In the genomic region with DNA sequence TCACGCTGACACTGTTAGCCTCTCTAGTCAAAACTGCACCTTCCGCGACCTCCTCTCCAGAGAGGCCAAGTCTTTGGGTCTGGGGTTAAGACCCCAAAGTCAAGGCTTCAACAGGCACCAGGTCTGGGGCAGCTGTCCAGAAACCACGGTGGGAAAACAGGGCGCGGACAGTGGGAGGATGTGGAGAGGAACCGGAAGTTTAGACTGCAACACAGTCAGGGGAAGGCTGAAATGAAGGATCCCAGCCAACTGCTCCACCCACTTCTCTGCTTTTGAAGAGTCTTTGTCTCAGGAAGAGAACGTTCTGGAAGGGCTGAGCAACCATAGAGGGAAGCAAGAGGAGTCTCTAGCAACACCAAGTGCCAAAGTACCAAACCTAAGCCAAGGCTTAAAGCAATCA, we compare ENCODE assay signal across 20 mouse cellular contexts. TPM values are rescaled to one million over a fixed set of nuclear protein-coding genes. Genes with fewer than 3 reads are reported as not detected.
DNase-seq lines count a peak whose midpoint lies in the region; ATAC-seq and TF ChIP-seq lines count a peak whose summit lies in the region.
"Had no signal": no experiment of that assay in that cellular context is flagged by ENCODE, and none has a peak within 500 bp of the region (broad histone marks: within the 10 kb centered on the region; RNA-seq: fewer than 3 reads in every experiment).

No protein-coding gene starts in this region.

- DNase-seq in gastrocnemius, adult 2 months: no peak
- no peak for DNase-seq in gastrocnemius, postnatal 25 days
- peak; percentile 32 to 40 for DNase-seq in kidney, postnatal 4 days
- no peak for DNase-seq in kidney, adult 2 months
- no peak for DNase-seq in layer of hippocampus, adult 11-12 months (ENCODE audit: low spot score)
- DNase-seq: cerebellum, postnatal 25 days; gastrocnemius, postnatal 10 days; heart, postnatal 36 days; kidney, adult 8-10 months; spleen, adult 18-20 months had no signal

- no peaks in the 10 kb centered on the region for H3K4me1 ChIP-seq in kidney, adult 2 months (ENCODE audit: control insufficient read depth, insufficient read depth, low read length)
- peaks cover 5% of the 10 kb centered on the region; the same call in 1 of the 2 replicates for H3K4me1 ChIP-seq in lung, embryonic 16.5 days (replicated peaks; ENCODE audit: control insufficient read depth, insufficient read depth, low read length)
- H3K4me1 ChIP-seq in hindbrain, embryonic 12.5 days: no peaks in the 10 kb centered on the region

- H3K9me3 ChIP-seq in lung, embryonic 16.5 days (ENCODE audit: control insufficient read depth, low read length): no peaks in the 10 kb centered on the region
- H3K9me3 ChIP-seq in hindbrain, embryonic 12.5 days (replicated peaks): no peaks in the 10 kb centered on the region
- H3K9me3 ChIP-seq: G1E; heart, embryonic 10.5 days; limb, embryonic 13.5 days had no signal

- intact Hi-C loops in gastrocnemius, adult 2 months (cut with DNase I): no loop called here

- peaks cover 2% of the 10 kb centered on the region; the same call in 1 of the 2 replicates for H3K27me3 ChIP-seq in kidney, adult 2 months (replicated peaks; ENCODE audit: control insufficient read depth, insufficient read depth, low read length)
- H3K27me3 ChIP-seq in lung, embryonic 16.5 days (ENCODE audit: control insufficient read depth, insufficient read depth, low read depth, low read length): no peaks in the 10 kb centered on the region
- peaks cover 4% of the 10 kb centered on the region; the same call in 1 of the 2 replicates for H3K27me3 ChIP-seq in hindbrain, embryonic 12.5 days

- ATAC-seq in lung, embryonic 16.5 days (ENCODE audit: low read depth): peak; percentile 54
- ATAC-seq in hindbrain, embryonic 12.5 days (ENCODE audit: low FRiP score): no peak
- no peak for ATAC-seq in cerebellum, adult (ENCODE audit: insufficient number of reproducible peaks, low FRiP score, low TSS enrichment)
- ATAC-seq: CD4-positive, CD25-positive, alpha-beta regulatory T cell, adult 4 months; hindbrain, postnatal 0 days had no signal

- TF ChIP-seq POLR2A in kidney, adult 2 months (IDR thresholded peaks at IDR 0.05; ENCODE audit: low read depth, low read length): no peak

- no peak overlapping the region for H3K9ac ChIP-seq in lung, embryonic 16.5 days (ENCODE audit: low read length)
- no peak overlapping the region for H3K9ac ChIP-seq in hindbrain, embryonic 12.5 days
- H3K9ac ChIP-seq: liver, embryonic 14.5 days had no signal

- 47% methylated on average over 8 of the region's 8 CpGs for WGBS in kidney, adult 2 months
- 54% methylated on average over 8 of the region's 8 CpGs for WGBS in lung, embryonic 16.5 days
- WGBS in hindbrain, embryonic 12.5 days: 71% methylated on average over 8 of the region's 8 CpGs

- no peak overlapping the region for H3K4me2 ChIP-seq in lung, embryonic 16.5 days (ENCODE audit: low read depth, low read length)
- H3K4me2 ChIP-seq in hindbrain, embryonic 12.5 days (replicated peaks): no peak overlapping the region

- no peak overlapping the region for H3K27ac ChIP-seq in gastrocnemius, adult 2 months
- no peak overlapping the region for H3K27ac ChIP-seq in kidney, adult 2 months (ENCODE audit: insufficient read depth, low read depth, low read length)
- no peak overlapping the region for H3K27ac ChIP-seq in lung, embryonic 16.5 days (ENCODE audit: low read length)
- H3K27ac ChIP-seq in hindbrain, embryonic 12.5 days: no peak overlapping the region
- H3K27ac ChIP-seq: heart, embryonic 10.5 days; hindbrain, postnatal 0 days; left cerebral cortex, adult 2 months; limb, embryonic 13.5 days; liver, embryonic 14.5 days had no signal

- H3K36me3 ChIP-seq in kidney, adult 2 months (ENCODE audit: control insufficient read depth, insufficient read depth, low read length): no peaks in the 10 kb centered on the region
- no peaks in the 10 kb centered on the region for H3K36me3 ChIP-seq in lung, embryonic 16.5 days (ENCODE audit: control insufficient read depth, insufficient read depth, low read length)
- no peaks in the 10 kb centered on the region for H3K36me3 ChIP-seq in hindbrain, embryonic 12.5 days
- H3K36me3 ChIP-seq: G1E; heart, embryonic 10.5 days; limb, embryonic 13.5 days had no signal

- TF ChIP-seq CTCF in gastrocnemius, adult 2 months (IDR thresholded peaks at IDR 0.05): no peak
- no peak for TF ChIP-seq CTCF in kidney, adult 2 months (conservative IDR thresholded peaks at IDR 0.05; ENCODE audit: insufficient read depth, insufficient read length, low read depth, low read length)

- H3K4me3 ChIP-seq in gastrocnemius, adult 2 months: peak overlapping the region; percentile 51
- H3K4me3 ChIP-seq in kidney, adult 2 months (ENCODE audit: insufficient read depth, low read depth, low read length): no peak overlapping the region
- H3K4me3 ChIP-seq in lung, embryonic 16.5 days (ENCODE audit: low read length): no peak overlapping the region
- H3K4me3 ChIP-seq in hindbrain, embryonic 12.5 days: no peak overlapping the region
- H3K4me3 ChIP-seq: left cerebral cortex, adult 2 months had no signal

RNA-seq across cellular contexts. Expression of gene Setd4, which starts 46.2 kb away (rescaled TPM):
- 1 to 10 TPM in 1 of 2 experiments, under 1 TPM in 1; 0.67 to 1.1 TPM for total RNA-seq in gastrocnemius, adult 2 months (2021)
- total RNA-seq in gastrocnemius, postnatal 25 days (2021): under 1 TPM; 0.36 to 0.80 TPM
- polyA plus RNA-seq in kidney, adult 2 months (2012; rRNA removed): 6.8 and 8.2 TPM in 2 replicates
- 9.9 and 12.5 TPM in 2 replicates for polyA plus RNA-seq in lung, embryonic 16.5 days (2015; fragmentation: Nextera tagmentation; extraction: Ambion mirVana)
- 14.3 and 16.5 TPM in 2 replicates for polyA plus RNA-seq in hindbrain, embryonic 12.5 days (2016; fragmentation: Nextera tagmentation; extraction: Ambion mirVana)

RNA-seq across cellular contexts. Expression of gene Cbr1, which starts 48.0 kb away (rescaled TPM):
- 10 to 100 TPM; 17.4 to 27.5 TPM for total RNA-seq in gastrocnemius, adult 2 months (2021)
- total RNA-seq in gastrocnemius, postnatal 25 days (2021): 10 to 100 TPM; 19.2 to 21.6 TPM
- polyA plus RNA-seq in kidney, adult 2 months (2012; rRNA removed): 691 and 847 TPM in 2 replicates
- polyA plus RNA-seq in lung, embryonic 16.5 days (2015; fragmentation: Nextera tagmentation; extraction: Ambion mirVana): 88.1 and 95.2 TPM in 2 replicates
- 122 and 125 TPM in 2 replicates for polyA plus RNA-seq in hindbrain, embryonic 12.5 days (2016; fragmentation: Nextera tagmentation; extraction: Ambion mirVana)

Comparison
In these comparisons a context has a peak if more than half of its experiments do, and no peak if none do; other contexts are left out.
1. DNase-seq: peak in kidney, postnatal 4 days (2 of 2); none in gastrocnemius, adult 2 months (single experiment), gastrocnemius, postnatal 25 days (single experiment), kidney, adult 2 months (single experiment) and layer of hippocampus, adult 11-12 months (single experiment).